Mouse (Mus musculus) left cerebral cortex, postnatal 14 days (tissue): ENCODE measurements around the gene Crx. TPM values are rescaled to one million over a fixed set of nuclear protein-coding genes. Genes with fewer than 3 reads are reported as not detected.
A peak's percentile ranks its signal among the peaks of the same experiment; 100 is the strongest.
"Not testable (repeated sequence)": the region's sequence is repeated elsewhere in the genome, so short reads cannot be mapped to it uniquely, and the experiment has no call there.

Experiments
- DNase-seq, 2 experiments: peaks; one replicate each; pipeline ENCODE4 v3.0.0; 2021 to 2022; ENCODE audit warnings: low spot score in 2 of 2, mixed read lengths in 1 of 2
- intact Hi-C: fragments of 180-260 bp; cut with DNase I; formaldehyde crosslinking; loops from one replicate; pipeline ENCODE4 v1.15.1; 2025
- long read RNA-seq, 2 experiments: library from polyadenylated mRNA; stranded (forward); transcript quantifications; one replicate each; pipeline ENCODE4 v2.0.0; 2021
- total RNA-seq, 2 experiments: library from RNA; stranded (reverse); gene quantifications; 2 replicates each; pipeline ENCODE4 v1.2.3; 2021

Crx gene
- total RNA-seq = not detected
- long read RNA-seq, experiment 1 = 0 reads
- long read RNA-seq, experiment 2 = 0 reads

- no peak for DNase-seq
- intact Hi-C loops = no loop called here
Observed at GRCm38 (mm10) chr7:15879756-15880155, at the start of gene Crx. Gene Crx, minus strand, starts transcription at chr7:15879968.

DNA sequence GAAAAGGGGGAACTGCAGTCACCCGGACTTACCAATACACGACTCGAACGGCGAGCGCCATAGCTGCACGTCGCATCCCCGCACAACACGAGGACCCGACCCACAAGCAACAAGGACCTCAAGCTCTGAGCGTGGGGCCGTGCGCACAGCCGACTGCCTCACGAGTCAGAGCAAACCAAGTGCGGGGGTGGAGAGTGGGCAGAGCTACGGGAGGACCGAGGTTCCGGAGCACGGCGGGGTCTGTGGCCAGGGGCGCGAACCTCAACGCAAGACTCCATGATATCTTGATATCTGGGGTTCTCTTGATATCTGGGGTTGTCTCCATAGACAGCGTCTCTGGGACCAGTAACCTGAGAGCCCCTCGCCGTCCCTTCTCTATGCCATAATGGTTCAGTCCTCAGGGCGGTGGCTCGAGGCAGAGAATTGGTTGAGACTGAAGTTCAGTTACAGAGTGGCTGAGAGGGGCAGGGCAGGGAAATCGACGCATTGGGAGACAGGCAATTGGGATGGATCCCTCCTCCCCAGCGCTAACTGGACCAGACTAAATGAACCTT lies 42.5 kb upstream of the Crx start, which contains the start of gene Selenow:
Selenow (minus strand) TSS at position 183 of the 554 bp plus-strand sequence.
- peak; percentile 92 to 96 for DNase-seq
- intact Hi-C loops = no loop called here

DNA sequence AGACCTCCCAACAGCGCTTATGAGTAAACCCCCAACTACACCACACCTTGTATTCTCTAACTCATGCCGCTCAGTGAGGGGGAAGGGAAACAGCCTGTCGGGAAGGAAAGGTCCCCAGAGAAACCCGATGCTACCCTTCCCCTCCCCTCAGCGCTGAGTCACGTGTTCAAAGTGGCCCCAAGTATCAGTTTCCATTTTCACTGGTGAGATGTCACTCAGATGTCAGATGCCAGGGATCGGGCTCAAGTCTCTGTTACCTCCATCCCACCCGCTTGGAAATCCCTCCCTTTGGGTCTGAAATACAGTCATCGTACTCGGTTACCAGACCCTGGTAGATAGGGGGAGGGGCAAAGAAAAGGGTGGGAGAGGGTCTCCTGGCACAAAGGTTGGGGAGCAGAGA lies 42.0 kb upstream of the Crx start:
- intact Hi-C loops = no loop called here
- no peak for DNase-seq

GRCm38 (mm10) chr7:15920645-15921190 lies 41.0 kb upstream of the Crx start:
- peak; percentile 44 to 61 for DNase-seq
- intact Hi-C loops = no loop called here

DNA sequence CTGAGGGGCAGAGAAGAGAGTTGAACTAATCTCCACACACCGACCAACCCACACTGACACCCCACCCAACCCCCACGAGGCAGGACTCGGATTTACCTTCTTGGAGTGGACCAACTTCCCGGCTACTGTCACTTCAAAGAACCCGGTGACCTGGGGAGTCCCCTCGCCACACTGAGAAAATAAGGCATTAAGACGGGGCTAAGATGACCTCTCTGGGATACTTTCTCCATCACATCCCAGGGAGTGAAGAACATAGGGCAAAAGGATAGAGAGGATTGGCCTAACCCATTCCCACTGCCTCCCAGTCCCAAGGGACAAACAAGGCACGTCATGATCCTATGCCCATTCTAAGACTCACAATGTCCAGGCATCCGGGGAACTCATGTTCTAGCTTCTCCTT lies 40.2 kb upstream of the Crx start:
- no peak for DNase-seq
- intact Hi-C loops = no loop called here

- intact Hi-C loops = no loop called here
- no peak for DNase-seq
Observed at GRCm38 (mm10) chr7:15918371-15918770, 38.6 kb upstream of the Crx start.

DNA sequence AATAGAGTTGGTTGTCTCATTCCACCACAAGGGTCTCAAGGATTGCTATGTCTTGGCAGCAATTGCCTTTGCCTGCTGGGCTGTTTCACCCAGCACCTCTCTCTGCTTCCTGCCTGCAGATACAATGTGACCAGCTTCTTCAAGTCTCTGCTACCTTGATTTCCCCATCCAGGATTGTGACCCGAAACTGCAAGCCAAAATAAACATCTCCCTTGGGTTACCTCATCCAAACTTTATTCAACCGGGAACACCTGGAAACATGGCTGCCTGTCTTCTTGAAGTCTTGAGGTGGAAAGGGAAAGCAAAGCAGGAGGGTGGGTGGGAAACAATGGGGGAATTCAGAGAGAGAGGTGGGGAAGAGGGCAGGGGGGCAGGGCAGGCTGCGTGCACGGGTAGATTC lies 37.2 kb upstream of the Crx start:
- intact Hi-C loops = no loop called here
- no peak for DNase-seq

GRCm38 (mm10) chr7:15916134-15916723 lies 36.5 kb upstream of the Crx start:
- no peak for DNase-seq

GRCm38 (mm10) chr7:15915695-15916094 lies 35.9 kb upstream of the Crx start:
- intact Hi-C loops, DNase-seq: not testable (repeated sequence)

More at GRCm38 (mm10) chr7:15916134-15916723, 36.5 kb upstream of the Crx start:
- intact Hi-C loops = no loop called here

DNA sequence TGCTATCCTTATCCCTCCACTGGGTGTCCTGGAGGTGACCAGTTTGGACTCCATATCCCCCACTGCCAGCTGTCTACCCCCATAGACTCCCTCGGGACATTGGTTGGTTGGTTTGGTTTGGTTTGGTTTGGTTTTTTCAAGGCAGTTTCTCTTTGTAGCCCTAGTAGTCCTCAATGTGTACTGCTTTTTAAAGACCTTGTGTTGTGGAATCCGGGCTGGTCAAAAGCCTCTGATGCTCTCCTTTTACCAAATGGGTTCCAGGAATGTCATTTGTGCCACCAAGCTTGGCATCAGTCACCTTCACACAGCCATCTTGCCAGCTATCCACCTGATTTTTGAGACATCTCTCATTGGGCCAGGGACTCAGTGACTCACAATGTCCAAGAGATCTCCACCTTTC lies 35.0 kb upstream of the Crx start:
- no peak for DNase-seq
- intact Hi-C loops = no loop called here

DNA sequence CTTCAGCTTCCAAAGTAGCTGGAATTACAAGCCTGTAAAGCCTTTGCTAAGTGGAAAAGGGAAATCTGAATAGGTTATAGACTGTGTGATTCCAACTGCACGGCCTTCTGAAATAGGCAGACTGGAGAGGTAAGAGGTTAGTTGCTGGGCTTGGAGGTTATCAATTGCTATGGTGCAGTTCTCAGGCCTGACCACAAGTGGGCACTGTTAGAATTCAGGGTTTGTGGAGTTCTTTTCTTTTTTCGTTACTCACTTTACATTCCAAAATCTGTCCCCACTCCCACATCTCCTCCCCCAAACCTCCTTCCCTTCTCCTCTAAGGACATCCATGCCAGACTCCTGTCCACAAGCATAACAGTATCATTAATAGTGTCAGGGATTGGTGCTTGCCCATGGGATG lies 34.5 kb upstream of the Crx start:
- intact Hi-C loops = no loop called here

GRCm38 (mm10) chr7:15912183-15912582 lies 32.4 kb upstream of the Crx start:
- DNase-seq = peak; percentile 82 to 90
- intact Hi-C loops = loop anchor here (2.0 kb wide), 1 partner anchor 53 kb away; no protein-coding TSS in a partner anchor

More for the DNA sequence above, 34.5 kb upstream of the Crx start:
- DNase-seq = peak in 1 of 2 experiments; percentile 58

DNA sequence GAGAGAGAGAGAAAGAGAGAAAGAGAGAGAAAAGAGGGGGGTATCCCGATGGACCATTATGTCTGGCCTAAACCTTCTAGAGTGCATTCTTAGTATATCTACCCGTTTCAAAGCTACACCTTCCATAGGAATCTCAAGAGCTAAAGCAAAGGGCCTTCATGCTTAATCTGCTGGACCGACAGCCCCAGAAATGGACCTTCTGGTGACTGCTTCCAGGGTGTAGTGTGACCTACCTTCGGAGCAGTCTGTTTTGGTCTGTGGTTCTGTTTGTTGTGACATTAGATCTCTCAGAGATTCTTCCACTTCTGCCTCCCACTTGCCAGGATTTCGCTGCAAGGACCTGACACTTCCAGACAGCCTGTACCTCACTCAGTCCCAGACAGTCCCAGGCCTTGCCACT lies 30.8 kb upstream of the Crx start:
- no peak for DNase-seq
- intact Hi-C loops = no loop called here

- intact Hi-C loops = no loop called here
- DNase-seq = no peak
Observed at GRCm38 (mm10) chr7:15907971-15908590, 28.3 kb upstream of the Crx start.

GRCm38 (mm10) chr7:15906602-15907001 lies 26.8 kb upstream of the Crx start:
- DNase-seq = no peak
- intact Hi-C loops = no loop called here

DNA sequence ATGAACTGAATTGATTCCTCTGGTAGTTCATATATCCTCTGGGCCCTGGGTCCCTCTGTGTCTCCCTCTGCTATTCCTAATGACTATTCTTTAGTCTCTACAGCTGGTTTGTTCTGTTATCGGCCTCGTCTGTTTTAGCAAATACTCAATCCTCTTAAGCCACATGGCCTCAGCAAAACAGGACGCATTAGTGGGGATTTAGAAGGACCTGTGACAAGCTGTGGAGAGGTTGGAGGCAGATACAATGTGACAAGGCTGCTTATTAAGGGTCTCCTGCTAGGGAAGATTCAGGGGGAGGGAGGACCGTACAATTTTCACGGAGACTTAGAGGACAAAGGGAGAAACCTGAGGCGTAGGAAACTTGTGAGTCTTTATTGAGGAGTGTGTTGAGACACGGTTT lies 26.1 kb upstream of the Crx start:
- no peak for DNase-seq
- intact Hi-C loops = no loop called here

- DNase-seq = no peak
- intact Hi-C loops = no loop called here
Observed at GRCm38 (mm10) chr7:15901366-15902048, 21.7 kb upstream of the Crx start.

- no peak for DNase-seq
- intact Hi-C loops = no loop called here
Observed at GRCm38 (mm10) chr7:15894251-15894650, 14.5 kb upstream of the Crx start.

DNA sequence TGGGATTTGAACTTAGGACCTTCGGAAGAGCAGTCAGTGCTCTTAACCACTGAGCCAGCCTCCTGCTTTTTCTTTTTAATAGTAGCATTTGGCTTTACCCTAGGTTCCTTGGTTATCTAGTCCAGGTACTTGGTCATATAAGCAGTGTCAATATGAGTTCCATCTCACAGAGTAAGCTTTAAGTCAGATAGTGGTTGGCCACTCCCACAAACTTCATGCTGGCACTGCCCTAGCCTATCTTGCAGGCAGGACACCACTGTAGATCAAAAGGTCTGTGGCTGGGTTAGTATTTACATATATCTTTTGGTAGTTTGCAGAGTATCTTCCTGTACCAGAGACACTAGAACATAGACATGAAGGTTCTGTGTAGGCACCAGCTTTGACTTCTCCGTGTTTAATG lies 4.4 kb upstream of the Crx start:
- no peak for DNase-seq
- intact Hi-C loops = no loop called here

GRCm38 (mm10) chr7:15882317-15882716 lies 2.5 kb upstream of the Crx start, which contains the start of gene Crxos:
Gene Crxos, plus strand, starts transcription at chr7:15882617.
- no peak for DNase-seq
- intact Hi-C loops = no loop called here
